Mouse (Mus musculus) layer of hippocampus, postnatal 36 days (tissue): Measurements from ENCODE around the gene Stxbp3. TPM values are rescaled to one million over a fixed set of nuclear protein-coding genes. Genes with fewer than 3 reads are reported as not detected.

ENCODE experiments used
- DNase-seq, 2 experiments: peaks; one replicate each; pipeline ENCODE4 v3.0.0; 2022
- total RNA-seq, 2 experiments: library from RNA; stranded (reverse); gene quantifications; 2 replicates each; pipeline ENCODE4 v1.2.3; 2021

The Stxbp3 gene
- total RNA-seq, 2 experiments from 2014 or later: 22.9 to 25.9 TPM

DNA sequence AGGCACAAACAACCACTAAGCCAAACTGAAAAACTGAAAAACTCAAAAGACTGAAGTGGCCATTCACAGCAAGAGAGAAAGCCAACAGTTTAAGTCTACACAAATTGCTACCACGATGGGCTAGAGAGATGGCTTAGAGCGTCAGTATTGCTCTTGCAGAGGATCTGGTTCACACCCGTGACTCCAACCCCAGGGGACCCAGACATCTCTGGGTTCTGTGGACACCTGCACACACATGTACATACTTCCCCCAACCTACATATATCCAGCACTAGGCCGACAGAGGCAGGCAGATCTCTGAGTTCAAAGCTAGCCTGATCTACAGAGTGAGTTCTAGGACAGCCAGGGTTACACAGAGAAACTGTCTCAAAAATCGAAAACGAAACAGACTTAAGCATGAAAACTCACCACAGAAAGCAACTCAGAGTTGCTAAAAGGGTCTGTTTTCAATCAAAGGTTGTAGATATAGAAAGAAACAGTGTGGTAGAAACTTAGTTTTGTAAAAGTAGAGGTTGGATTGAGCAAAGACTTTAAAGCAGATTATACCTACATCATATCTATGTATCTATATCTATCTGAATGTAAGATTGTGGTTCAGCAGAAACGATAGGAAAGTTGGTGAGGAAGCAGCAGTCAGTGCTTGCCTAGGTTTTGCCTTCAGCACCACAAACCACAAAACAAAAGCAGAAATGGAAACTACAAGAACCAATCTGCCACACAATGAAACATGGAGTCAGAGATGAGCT is 44.6 kb downstream of the Stxbp3 start:
- no peak for DNase-seq

DNA sequence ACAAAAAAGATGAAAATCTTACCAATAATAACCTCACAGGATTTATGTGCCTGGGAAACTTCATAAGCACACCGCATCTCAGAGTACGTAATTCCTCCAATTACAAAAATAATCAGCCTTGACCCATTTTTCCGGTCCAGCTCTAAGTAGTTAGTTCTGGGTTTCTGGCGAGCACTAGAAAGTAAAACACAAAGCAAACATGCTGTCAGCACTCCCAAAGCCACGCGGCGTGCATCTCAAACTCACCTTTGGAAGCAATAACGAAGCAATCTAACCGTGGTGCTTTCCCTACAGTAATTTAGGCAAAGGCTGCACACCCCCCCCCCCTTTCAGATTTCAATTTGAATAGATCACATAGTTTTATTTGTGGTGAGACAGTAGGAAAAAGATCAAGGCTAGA is 45.5 kb downstream of the Stxbp3 start:
- no peak for DNase-seq

DNA sequence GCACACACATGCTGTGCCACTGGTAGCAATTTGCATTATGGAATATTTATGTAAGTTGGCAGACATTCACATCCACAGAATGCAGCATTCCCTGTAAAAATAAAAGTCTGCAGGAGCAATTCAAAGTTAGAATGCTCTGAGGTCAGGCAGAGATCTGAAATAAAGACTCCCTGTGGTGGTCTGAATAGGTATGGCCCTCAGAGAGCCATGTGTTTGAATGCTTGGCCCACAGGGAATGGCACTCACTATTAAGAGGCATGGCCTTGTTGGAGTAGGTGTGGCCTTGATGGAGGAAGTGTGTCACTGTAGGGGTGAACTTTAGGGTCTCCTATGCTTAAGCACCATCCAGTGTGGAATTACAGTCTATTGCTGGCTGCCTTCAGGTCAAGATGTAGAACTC is 47.9 kb downstream of the Stxbp3 start:
- DNase-seq: no peak

DNA sequence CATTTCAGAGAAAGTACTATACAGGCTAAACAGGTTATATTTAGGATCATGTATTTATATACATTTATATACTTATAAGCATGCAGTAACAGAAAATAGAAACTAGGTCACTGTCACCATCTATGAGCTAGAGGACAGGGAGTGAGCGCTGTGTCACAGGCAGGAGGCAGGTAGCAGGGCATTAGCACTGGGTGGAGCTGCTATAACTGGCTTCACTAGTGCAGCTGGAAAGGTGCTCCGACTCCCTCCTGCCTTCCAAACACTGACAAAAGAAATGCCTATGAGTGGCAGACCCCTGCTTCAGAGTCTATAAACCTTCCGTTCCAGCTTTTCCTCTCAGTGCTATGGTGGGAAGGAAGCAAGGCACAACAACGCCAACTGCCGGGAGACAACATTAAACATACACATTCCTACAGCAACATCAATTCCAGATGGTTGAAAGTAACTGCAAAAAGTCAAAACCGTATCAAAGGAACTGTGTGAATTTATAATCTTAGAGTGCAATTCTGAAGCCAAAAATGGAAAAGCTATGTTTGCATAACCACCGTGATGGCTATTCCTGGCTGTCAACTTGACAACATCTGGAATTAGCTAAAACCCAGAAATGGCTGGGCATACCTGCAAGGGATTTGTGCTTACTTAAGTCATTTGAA is 49.1 kb downstream of the Stxbp3 start:
- DNase-seq: no peak

DNA sequence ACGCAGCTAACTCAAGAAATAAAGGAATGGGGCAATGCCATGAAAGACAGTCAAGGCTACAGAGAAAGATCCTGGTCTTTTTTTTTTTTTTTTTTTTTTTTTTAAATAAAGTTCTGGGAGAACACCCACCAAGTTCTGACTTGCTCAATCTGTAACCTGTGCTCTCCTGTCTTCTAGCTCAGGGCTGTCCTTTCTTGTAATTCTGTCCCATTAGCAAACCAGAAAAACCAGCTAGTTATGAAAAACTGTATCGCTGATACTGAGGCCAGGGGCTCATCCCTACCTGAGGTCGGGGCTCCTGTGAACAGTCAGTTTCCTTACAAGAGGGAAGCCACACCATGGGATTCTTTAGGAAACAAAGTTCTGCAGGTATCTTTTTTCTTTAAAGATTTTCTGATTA is 49.8 kb downstream of the Stxbp3 start:
- DNase-seq: no peak

DNA sequence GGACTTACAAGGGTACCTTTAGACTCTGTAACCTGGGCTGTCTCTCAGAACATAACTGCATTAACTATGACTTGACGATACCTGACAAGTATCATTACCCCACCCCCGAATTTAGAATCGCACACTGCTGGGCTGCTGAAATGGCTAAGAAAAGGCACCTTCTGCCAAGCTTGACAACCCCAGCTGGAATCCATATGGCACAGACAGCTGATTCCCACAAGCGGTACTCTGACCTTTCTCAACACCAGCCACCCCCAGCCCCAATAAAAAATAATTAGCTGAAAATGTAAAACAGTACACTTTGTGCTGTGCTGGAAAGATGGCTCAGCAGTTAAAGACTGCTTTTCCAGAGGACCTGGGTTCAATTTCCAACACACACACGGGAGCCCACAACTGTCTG is 51.0 kb downstream of the Stxbp3 start:
- DNase-seq: no peak

DNA sequence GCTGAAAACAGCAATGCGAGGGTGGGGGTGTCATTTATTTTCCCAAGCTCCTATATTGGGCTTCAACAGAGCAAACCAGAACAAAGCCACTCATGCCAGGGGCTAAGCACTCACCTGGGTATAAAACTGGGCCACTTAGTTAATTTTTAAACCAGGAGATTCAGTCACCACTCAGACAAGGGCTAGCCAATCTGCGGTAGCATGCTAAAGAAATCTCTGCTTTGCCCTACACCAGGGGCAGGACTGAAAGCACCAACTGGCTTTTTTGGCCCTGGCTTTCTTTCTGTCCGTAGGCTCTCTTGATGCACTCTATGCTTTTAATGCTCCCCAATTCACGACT is 51.9 kb downstream of the Stxbp3 start:
- DNase-seq: no peak

DNA sequence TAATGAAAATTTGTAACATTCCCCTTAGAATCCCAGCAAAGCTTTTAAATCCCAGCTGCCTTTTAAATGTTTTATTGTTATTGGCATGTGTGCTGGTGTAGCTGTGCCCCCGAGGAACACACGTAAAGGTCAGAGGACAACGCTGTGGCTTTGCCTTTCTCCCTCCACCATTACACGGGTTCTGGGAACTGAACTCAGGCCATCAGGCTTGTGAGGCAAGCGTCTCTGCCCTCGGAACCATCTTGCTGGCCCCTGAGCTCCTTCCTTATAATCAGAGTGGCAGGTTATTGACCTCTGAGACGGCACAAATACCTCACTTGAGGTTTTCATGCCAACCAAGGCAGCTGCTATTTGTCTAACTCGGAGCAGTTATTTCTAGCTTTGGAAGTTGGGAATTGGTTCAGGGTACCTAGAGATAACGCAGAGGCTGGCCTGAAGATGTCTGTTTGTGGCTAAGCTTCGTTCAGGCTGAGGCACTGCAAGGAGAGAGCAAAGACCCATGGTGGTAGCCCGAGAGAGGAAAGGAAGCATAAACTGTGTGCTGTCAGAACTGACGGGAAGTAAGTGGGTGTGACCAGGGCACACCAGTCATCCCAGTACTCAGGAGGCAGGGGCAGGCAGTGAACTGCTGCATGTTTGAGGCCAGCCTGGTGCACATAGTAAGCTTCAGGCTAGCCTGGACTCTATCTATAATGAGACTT is 52.4 kb downstream of the Stxbp3 start:
- no peak for DNase-seq

DNA sequence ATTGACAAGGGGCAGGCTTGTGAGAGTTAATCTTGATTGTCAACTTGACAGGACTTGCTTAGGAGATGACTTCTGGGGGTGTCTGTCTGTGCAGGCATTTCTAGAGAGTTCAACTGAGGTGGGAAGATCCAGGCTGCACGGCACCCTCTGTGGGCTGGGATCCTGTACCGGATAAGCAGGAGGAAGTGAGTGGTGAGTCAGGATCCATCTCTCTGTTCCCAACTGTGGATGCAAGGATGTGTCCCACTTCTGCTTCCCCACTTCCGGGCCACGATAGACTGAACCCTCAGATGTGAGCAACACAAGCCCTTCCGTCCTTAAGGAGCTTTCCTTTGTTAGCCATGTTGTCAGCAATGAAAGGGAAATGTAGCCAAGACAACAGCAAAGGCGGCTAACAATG is 53.8 kb downstream of the Stxbp3 start:
- DNase-seq: no peak

DNA sequence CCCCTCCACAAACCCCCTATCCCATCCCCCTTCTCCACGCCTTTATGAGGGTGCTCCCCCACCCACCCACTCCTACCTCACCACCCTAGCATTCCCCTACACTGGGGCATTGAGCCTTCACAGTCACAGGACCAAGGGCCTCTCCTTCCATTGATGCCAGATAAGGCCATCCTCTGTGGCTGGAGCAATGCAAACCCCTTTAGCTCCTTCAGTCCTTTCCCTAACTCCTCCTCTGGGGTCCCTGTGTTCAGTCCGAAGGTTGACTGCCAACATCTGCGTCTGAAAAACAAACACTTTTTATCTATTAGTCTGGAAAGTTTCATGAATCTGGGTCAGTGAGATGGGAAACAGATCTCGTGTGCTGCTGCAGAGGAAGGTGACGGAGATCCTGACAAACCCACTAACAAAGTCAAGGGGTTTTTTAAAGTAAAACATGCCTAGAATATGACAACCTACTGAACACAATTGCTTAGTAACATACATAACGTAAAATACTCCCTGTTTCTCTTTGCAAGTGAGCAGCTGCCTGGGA is 57.9 kb downstream of the Stxbp3 start:
- no peak for DNase-seq

DNA sequence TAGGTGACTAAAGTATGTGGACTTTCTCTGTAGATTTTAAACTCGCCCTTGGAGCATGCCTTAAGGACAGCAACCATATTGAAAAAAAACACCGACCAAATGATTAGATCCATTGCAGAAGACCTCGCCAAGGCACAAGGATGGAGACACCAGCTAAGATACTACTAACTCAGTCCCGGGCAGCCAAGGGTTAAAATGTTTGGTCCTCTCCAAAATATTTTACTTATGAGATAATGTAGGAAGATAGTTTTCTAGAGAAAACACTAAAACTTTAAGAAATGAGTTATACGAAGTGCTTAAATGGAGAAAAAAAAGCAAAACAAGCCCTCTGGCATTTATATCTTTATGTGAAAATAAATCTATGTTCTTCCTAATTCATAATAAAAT is 58.4 kb downstream of the Stxbp3 start:
- no peak for DNase-seq

DNA sequence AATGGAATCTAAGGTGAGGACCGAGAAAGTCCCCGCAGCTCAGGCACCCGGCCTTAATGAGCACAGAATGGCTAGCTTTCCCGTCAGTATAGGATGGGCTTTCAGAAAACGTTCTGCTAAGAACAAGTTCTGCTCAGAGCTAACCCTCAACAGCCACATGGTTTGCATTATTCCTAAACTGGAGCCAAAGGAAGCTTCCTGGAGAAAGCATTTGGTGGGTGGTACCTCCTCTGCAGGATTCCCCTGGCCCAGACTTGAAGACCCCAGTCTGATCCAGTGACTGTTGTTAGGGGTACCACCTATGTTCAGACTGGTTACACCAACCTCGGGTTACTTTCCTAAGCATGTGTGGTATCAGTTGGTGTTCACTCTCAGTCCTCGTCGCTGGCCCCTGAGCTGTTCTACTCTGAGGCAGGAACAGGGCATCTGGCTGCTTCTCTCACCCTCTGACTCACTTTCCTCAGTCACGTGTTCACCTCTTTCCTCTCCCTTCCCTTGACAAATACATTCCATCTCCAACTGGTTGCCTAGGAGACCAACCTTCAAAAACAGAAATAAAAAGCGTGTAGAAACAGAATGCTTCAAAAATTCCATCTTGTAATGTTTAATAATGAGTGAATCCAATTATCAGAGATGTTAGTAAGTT is 59.0 kb downstream of the Stxbp3 start:
- DNase-seq: peak; percentile 58 to 64

DNA sequence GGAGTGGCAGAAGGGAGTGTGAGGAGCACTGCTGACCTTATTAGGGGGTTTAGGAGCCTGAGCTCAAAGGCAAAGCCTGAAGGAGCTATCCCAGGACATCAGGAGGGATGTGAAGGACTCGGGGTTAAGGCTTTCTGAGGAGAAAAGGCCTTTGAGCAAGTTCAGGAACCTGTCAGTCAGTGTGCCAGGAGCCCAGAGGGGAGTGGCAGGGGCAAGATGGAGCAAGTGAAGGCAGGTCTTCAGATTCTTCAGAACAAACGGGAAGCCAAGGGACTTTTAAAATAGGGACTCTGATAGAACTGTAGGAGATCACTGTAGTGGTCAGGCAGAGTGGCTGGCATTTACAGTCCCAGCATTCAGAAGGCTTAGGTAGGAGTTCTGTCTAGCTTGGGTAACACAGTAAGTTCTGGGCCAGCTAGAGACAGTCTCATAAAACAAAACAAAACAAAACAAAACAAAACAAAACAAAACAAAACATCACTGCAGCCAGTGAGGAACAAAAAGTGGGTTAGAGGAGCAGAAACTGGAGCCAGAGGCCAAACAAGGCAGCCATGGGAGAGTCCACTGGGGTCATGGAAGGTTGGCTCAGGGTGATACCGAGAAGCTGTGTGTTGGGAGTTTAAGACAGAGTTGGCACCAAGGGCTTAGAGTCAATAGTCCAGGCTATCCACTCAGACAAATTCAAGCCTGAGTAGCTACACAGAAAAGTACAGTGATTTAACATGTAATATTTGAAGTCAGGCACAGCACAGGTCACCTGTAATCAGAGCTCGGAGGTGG is 61.4 kb downstream of the Stxbp3 start:
- DNase-seq: no peak

DNA sequence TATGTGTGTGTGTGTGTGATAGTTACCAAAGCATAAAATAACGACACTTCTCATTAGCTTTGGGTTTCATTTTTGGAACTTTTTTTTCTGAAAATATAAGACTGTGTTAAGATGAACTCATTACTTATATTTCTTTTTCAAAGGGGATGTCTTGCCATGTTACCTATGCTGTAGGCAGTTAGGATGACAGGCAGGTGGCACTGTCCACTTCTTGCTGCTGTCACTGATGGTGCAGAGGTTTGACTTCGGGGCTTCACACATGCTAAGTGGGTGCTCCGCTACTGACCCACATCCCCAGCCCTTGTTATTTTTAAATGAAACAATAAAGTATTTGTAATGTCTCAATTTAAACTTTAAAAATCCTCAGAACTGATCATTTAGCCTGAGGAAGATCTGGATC is 67.5 kb downstream of the Stxbp3 start:
- DNase-seq: no peak

DNA sequence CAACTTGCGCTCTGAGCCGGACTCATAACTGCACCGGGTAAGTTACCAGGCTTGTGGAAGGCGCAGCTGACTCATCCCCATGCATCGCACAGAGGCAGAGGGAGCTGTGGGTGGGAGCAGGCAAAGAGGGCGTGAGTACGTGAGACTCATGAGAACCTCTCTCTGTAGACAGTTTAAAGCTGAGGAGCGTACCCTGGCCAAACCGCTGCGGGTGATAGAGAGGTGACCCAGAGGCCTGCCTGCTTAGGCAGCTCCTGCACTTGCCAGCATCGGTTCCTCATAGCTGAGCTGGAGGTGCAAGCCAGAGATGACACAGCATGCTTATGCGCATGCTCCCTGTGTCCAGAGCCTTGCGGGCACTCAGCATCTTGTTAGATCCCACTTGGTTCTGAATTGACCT is 68.1 kb downstream of the Stxbp3 start:
- peak; percentile 51 to 52 for DNase-seq

DNA sequence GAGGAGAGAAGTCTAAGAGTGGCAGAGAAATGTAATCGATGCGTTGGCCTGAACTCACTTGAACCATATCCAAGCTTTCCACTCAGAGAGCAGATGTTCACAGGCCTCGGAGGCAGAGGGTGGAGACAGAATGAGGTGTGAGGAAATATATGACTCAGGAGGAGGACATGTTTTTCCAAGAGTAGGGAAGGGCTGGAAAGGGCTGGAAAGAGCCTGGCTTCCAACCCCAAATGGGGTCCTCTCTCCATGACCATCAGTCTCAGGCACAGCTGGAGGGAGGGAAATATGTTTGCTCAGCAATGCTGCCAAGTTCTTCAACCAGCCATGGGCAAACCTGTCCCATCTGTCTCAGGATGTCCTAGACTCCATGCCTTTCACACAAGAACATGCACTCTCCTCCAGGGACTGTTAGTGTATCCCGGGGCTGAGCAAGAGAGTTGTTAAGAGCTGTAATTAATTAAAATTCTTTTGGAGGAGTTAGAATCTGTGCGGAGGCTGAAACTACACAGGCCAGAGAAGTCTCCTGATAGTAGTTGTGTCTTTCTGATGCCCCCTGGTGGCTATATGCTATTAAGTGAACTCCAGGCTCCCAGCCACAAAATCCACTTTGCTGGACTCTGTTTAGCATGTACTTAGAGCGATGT is 69.5 kb downstream of the Stxbp3 start:
- DNase-seq: peak; percentile 43 to 59

DNA sequence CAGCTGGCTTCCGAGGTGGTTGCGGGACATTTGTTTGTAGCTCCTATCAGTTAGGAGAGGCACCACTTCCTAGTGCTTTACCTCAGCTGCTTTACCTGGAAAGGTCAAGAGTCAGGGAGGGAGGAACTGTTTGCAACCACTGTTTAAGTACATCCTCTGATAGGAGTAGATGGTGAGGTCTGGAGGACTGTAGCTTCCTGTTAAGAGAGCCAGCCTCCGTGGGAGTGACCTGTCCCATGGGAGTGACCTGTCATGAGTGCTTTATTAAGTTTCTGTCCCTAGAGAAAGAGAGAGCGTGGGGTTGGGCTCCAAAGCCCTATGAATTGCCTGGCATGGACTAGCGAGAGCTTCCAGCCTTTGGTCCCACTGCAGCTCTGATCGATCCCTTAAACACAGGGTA is 70.8 kb downstream of the Stxbp3 start:
- DNase-seq: no peak

DNA sequence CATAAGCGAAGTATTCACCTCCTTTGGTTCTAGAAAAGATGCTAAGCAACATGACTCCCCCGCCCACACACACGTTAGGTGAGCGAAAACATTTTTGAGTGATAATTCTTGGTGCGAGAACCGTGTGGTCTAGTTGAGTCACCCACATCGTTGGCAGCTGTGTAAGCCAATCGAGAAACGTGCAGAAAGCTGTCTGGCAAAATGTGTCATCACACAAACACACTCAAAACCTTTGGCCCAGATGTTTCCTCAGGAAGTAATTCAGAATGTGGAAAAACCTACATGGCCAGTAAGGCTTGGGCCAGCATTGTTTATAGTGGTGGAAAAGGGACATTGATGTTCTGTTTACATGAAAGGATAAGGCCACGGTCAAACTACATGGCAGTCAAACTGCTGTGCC is 72.9 kb downstream of the Stxbp3 start:
- no peak for DNase-seq

DNA sequence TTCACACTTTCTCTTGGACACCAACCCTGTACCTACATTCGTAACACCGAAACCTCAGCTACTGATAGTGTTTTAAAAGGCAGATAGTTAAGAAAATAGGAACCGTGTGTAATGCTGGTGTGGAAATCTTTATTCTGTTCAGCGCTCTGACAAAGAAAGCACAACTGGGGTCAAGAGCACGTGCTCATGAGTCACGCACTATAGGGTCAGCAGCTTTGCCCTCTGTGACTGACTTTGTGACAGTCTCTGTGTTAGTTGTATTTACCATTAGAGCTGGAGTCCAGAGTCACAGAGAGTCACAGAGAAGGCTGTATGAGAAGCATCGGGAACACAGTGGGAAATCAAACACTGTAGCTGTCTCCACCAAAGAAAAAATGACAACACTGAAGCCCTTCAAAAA is 73.4 kb downstream of the Stxbp3 start:
- no peak for DNase-seq

DNA sequence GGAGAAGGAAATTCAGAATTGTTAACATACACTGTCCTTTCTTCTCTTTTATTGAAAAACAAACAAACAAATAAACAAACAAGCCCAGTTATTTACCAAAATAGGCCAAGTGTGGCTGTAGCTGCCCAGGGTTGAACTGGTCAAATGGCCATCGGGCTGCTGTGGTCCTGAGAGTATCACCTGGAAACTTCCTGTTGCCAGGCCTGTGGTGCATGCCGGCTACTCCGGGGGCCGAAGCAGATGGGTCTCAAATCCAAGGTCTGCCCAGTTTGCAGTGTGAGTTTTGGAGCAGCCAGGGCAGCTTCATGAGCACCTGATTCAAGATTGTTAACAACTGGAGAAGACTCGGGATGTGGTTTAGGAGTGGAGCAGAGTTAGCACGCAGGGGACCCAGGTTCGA is 74.8 kb downstream of the Stxbp3 start:
- no peak for DNase-seq

DNA sequence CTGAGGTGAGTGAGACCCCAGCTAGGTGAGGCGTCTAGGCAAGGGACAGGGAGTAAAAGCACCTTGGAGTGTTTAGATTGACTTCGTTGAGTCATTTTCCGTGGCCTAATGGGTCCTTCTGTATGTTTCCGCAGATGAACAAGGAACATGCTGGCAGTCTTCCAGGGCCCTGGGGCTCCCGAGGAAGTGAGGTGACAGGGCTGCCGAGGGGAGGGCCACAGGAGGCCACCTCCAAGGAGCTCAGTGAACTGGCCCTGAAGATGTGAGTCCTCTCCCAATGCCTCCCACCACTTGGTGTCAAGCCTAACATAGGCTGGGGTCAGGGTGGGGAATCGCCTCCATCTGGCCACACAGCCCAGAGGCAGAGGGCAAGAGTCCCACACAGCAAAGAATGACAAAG is 75.3 kb downstream of the Stxbp3 start:
- DNase-seq: no peak

DNA sequence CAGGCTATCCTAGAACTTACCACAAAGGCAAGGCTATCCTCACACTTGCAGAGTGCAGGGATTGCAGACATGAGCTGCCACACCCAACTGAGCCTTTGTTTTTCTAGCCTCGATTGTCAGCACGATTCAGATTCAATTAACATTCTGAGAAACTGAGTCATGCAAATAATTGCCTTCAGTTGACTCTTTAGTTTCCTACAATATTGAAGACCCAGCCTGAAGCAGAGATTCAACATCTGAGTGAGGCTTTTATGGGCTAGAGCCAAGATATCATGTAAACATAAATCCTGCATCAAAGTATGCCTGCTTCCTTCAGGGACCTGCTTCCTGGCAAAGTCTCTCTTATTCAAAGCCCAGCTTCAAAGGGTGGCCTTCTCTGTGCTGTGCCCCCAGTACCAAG is 76.6 kb downstream of the Stxbp3 start:
- no peak for DNase-seq
